Mouse (Mus musculus) kidney, embryonic 16.5 days (tissue): ENCODE data around the gene Hoxa7. TPM values are rescaled to one million over a fixed set of nuclear protein-coding genes. Genes with fewer than 3 reads are reported as not detected.

Source experiments
- ATAC-seq: fragments of 200-750 bp; cut with Nextera tagmentation; 2 replicates; pipeline ENCODE4 v1.8.0; 2017; ENCODE audit warnings: moderate TSS enrichment; ENCODE audit not compliant: low FRiP score, low TSS enrichment
- H3K27ac ChIP-seq: fragments of 300-500 bp; sonication (generic); 2 replicates; pipeline ENCODE4 v1.5.1; 2014; ENCODE audit warnings: low read length
- H3K27me3 ChIP-seq: fragments of 300-500 bp; sonication (generic); 2 replicates; pipeline ENCODE4 v1.6.1; 2014; ENCODE audit warnings: low read length, control low read depth, mixed read lengths; ENCODE audit not compliant: insufficient read depth
- H3K36me3 ChIP-seq: fragments of 300-500 bp; sonication (generic); 2 replicates; pipeline ENCODE4 v1.6.1; 2014; ENCODE audit warnings: low read length, control low read depth, mixed read lengths; ENCODE audit not compliant: insufficient read depth
- H3K4me1 ChIP-seq: fragments of 300-500 bp; sonication (generic); 2 replicates; pipeline ENCODE4 v1.6.1; 2014; ENCODE audit warnings: low read length, control low read depth, mixed read lengths; ENCODE audit not compliant: insufficient read depth
- H3K4me2 ChIP-seq: fragments of 300-500 bp; sonication (generic); replicated peaks from 2 replicates; pipeline ENCODE4 v1.6.1; 2014; ENCODE audit warnings: low read depth, low read length
- H3K4me3 ChIP-seq: fragments of 300-500 bp; sonication (generic); 2 replicates; pipeline ENCODE4 v1.5.1; 2014; ENCODE audit warnings: mild to moderate bottlenecking, low read length
- H3K9ac ChIP-seq: fragments of 300-500 bp; sonication (generic); replicated peaks from 2 replicates; pipeline ENCODE4 v1.6.1; 2014; ENCODE audit warnings: low read length
- H3K9me3 ChIP-seq: fragments of 300-500 bp; sonication (generic); 2 replicates; pipeline ENCODE4 v1.6.1; 2016; ENCODE audit warnings: low read length, control low read depth
- WGBS: fragments of 180-500 bp; shearing (Covaris S2); extraction: QIAGEN DNeasy Blood & Tissue Kit; methylation state at CpG from one replicate; pipeline ENCODE4 v1.1.7; 2014; 5-methylcytosine and 5-hydroxymethylcytosine counted together
- polyA plus RNA-seq: library from polyadenylated mRNA; unstranded; fragments of >200 nt; fragmentation: Nextera tagmentation; extraction: Ambion mirVana; gene quantifications from 2 replicates; pipeline ENCODE4 v1.2.1, GENCODE M21; 2015

Hoxa7 gene
- polyA plus RNA-seq, 1 experiment from 2014 or later: 25.7 TPM

DNA sequence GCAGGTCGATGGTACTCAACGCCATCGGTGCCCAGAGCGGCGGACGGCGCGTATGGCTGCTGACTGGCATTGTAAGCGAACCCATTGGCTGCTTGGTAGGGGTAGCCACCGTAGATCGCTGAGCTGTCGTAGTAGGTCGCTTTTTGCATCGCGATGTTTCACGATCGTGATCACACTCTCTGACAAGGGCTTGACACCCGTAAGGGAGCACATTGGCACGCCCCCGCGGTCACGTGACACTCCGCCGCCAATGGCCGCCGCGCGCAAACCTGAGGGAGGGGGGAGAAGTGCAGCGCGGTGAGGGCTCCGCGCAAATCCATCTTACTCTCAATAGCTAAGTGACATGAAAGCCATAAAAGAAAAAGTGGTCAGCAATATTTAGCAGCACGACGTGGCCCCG is 49.2 kb downstream of the Hoxa7 start:
- Histone ChIP-seq H3K27me3 (no peaks in the 10 kb centered on the region), H3K36me3 (peaks cover 7% of the 10 kb centered on the region; the same call in 1 of the 2 replicates), H3K9ac (peak overlapping the region; percentile 61), H3K4me2 (peak overlapping the region; percentile 50), H3K27ac (peak overlapping the region; percentile 85), H3K4me3 (peak overlapping the region; percentile 44), H3K4me1 (peaks cover 83% of the 10 kb centered on the region), H3K9me3 (no peaks in the 10 kb centered on the region)
- peak; percentile 40 for ATAC-seq
- WGBS: 2% methylated on average over 35 of the region's 35 CpGs

- 7% methylated on average over 7 of the region's 7 CpGs for WGBS
- peak overlapping the region; percentile 61 for H3K9ac ChIP-seq
- peak overlapping the region; percentile 50 for H3K4me2 ChIP-seq
- H3K36me3 ChIP-seq: peaks cover 7% of the 10 kb centered on the region; the same call in 1 of the 2 replicates
- H3K4me1 ChIP-seq: peaks cover 88% of the 10 kb centered on the region
- peak overlapping the region; percentile 44 for H3K4me3 ChIP-seq
- H3K27me3 ChIP-seq: no peaks in the 10 kb centered on the region
- ATAC-seq: peak; percentile 13
- no peaks in the 10 kb centered on the region for H3K9me3 ChIP-seq
- H3K27ac ChIP-seq: peak overlapping the region; percentile 85
Measured at GRCm38 (mm10) chr6:52171938-52172337, 49.7 kb downstream of the Hoxa7 start.

DNA sequence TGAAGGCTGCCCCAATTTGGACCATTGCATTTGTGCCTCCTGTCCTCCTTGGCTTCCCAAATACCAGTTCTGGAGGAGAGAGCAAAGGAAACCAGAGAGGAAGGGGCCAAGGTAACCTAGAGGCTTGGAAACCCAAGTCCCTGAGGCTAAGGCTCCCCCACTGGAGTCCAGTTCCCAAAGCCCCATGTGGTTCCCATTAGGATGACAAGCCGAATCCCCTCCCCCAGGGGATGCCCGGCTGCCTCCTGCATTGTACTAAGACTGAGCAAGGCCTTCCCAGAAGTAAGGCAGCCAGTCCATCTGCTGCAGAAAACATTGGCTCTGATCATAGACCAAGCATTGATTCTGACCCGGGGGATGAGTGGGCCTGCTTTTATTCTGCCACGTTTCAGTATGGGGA is 50.3 kb downstream of the Hoxa7 start:
- H3K4me3 ChIP-seq: no peak overlapping the region
- peak overlapping the region; percentile 37; the same call in 1 of the 2 replicates for H3K4me2 ChIP-seq

GRCm38 (mm10) chr6:52170898-52171223 is 50.8 kb downstream of the Hoxa7 start:
- Histone ChIP-seq H3K9ac (peak overlapping the region; percentile 55), H3K4me2 (peak overlapping the region; percentile 37), H3K4me1 (peaks cover 90% of the 10 kb centered on the region), H3K9me3 (no peaks in the 10 kb centered on the region), H3K36me3 (peaks cover 7% of the 10 kb centered on the region; the same call in 1 of the 2 replicates), H3K4me3 (0 out of 2 replicates have a peak overlapping the region, but pooled peaks have one; percentile 16), H3K27me3 (no peaks in the 10 kb centered on the region), H3K27ac (peak overlapping the region; percentile 85)
- 24% methylated on average over 5 of the region's 5 CpGs for WGBS
- no peak for ATAC-seq

More for the DNA sequence above, 50.3 kb downstream of the Hoxa7 start:
- WGBS: 16% methylated on average over 4 of the region's 4 CpGs
- Histone ChIP-seq H3K27me3 (no peaks in the 10 kb centered on the region), H3K9me3 (no peaks in the 10 kb centered on the region), H3K9ac (peak overlapping the region; percentile 61; the same call in 1 of the 2 replicates), H3K36me3 (peaks cover 7% of the 10 kb centered on the region; the same call in 1 of the 2 replicates), H3K27ac (peak overlapping the region; percentile 85), H3K4me1 (peaks cover 88% of the 10 kb centered on the region)
- ATAC-seq: no peak

DNA sequence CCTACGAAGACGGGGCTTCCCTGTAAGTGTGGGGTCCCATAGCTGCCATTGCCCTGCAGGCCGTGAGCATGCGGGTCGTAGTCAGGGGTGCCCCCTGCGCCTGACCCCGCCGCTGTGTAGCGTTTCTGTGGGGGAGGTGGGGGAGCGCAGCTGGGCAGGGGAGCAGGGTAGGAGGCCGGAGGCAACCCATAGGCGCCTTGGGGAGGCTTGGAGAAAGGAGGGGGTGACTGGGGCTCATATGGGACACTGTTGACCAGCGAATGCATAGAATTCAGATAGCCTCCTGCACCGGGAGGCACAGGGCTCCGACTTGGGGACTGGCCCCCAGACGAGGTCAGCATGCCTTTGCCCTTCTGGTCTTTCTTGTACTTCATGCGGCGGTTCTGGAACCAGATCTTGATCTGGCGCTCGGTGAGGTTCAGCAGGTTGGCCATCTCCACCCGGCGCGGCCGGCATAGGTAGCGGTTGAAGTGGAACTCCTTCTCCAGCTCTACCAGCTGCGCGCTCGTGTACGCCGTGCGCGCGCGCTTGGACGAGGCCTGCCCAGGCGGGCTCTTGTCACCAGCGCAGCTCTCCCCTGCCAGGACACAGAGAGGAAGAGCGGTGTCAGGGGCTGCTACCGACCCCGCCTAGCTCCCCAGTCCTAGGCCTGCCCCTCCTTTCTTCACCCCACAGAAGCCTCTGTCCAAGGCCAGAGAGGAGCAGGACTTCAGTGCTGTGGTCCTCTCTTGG is 51.3 kb downstream of the Hoxa7 start:
- Histone ChIP-seq H3K4me1 (peaks cover 95% of the 10 kb centered on the region), H3K27me3 (no peaks in the 10 kb centered on the region), H3K4me3 (peak overlapping the region; percentile 16), H3K9me3 (no peaks in the 10 kb centered on the region), H3K4me2 (peak overlapping the region; percentile 37), H3K9ac (peak overlapping the region; percentile 55), H3K27ac (peak overlapping the region; percentile 85), H3K36me3 (peaks cover 7% of the 10 kb centered on the region; the same call in 1 of the 2 replicates)
- peak; percentile 29 for ATAC-seq
- WGBS: 16% methylated on average over 40 of the region's 40 CpGs

GRCm38 (mm10) chr6:52169499-52170165 is 52.0 kb downstream of the Hoxa7 start:
- H3K27ac ChIP-seq: peak overlapping the region; percentile 85
- 32% methylated on average over 16 of the region's 16 CpGs for WGBS
- peak overlapping the region; percentile 8; the same call in 1 of the 2 replicates for H3K4me3 ChIP-seq
- peak overlapping the region; percentile 37 for H3K4me2 ChIP-seq
- H3K9ac ChIP-seq: peak overlapping the region; percentile 55
- H3K9me3 ChIP-seq: no peaks in the 10 kb centered on the region
- peaks cover 7% of the 10 kb centered on the region; the same call in 1 of the 2 replicates for H3K36me3 ChIP-seq
- H3K27me3 ChIP-seq: no peaks in the 10 kb centered on the region
- no peak for ATAC-seq
- peaks cover 95% of the 10 kb centered on the region for H3K4me1 ChIP-seq

- ATAC-seq: no peak
- Histone ChIP-seq H3K36me3 (peaks cover 7% of the 10 kb centered on the region; the same call in 1 of the 2 replicates), H3K4me3 (peak overlapping the region; percentile 27), H3K27ac (peak overlapping the region; percentile 82), H3K4me2 (peak overlapping the region; percentile 70), H3K27me3 (no peaks in the 10 kb centered on the region), H3K4me1 (peaks cover 97% of the 10 kb centered on the region), H3K9ac (peak overlapping the region; percentile 63), H3K9me3 (no peaks in the 10 kb centered on the region)
- 7% methylated on average over 41 of the region's 42 CpGs for WGBS
Measured at GRCm38 (mm10) chr6:52168191-52169055, 53.2 kb downstream of the Hoxa7 start.

GRCm38 (mm10) chr6:52167736-52168161 is 53.9 kb downstream of the Hoxa7 start:
- peak overlapping the region; percentile 70 for H3K4me2 ChIP-seq
- 35% methylated on average over 14 of the region's 14 CpGs for WGBS
- peaks cover 98% of the 10 kb centered on the region for H3K4me1 ChIP-seq
- H3K9ac ChIP-seq: peak overlapping the region; percentile 63; the same call in 1 of the 2 replicates
- H3K27me3 ChIP-seq: no peaks in the 10 kb centered on the region
- ATAC-seq: no peak
- H3K36me3 ChIP-seq: peaks cover 7% of the 10 kb centered on the region; the same call in 1 of the 2 replicates
- no peaks in the 10 kb centered on the region for H3K9me3 ChIP-seq
- H3K27ac ChIP-seq: peak overlapping the region; percentile 82
- H3K4me3 ChIP-seq: peak overlapping the region; percentile 19

DNA sequence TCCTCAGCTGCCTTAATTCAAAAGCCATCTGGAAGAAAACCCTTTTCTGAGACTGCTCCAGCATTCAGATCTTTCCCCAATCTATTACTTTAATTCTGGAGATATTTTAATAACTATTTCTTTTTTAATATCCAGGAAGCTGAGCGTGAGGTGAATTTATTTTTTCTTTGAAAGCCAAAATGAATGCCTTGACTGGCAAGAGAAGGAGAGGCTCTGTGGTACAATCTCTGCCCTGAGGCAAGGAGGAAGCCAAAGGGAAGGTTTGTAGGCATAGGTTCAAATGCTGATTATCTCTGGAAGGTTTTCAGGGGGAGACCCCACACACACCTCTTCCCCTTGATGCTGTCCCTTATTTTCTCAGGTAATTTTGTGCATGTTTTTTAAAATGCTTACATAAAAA is 54.5 kb downstream of the Hoxa7 start:
- Histone ChIP-seq H3K4me3 (no peak overlapping the region), H3K4me2 (peak overlapping the region; percentile 70), H3K27me3 (no peaks in the 10 kb centered on the region), H3K4me1 (peaks cover 96% of the 10 kb centered on the region), H3K36me3 (peaks cover 7% of the 10 kb centered on the region; the same call in 1 of the 2 replicates), H3K9me3 (no peaks in the 10 kb centered on the region), H3K27ac (peak overlapping the region; percentile 82), H3K9ac (peak overlapping the region; percentile 63)
- no peak for ATAC-seq
- 68% methylated on average over 1 of the region's 1 CpGs for WGBS
